Mouse (Mus musculus): Measurements from ENCODE around the gene 9930021J03Rik.

- no peak for TF ChIP-seq CTCF (IDR thresholded peaks at IDR 0.05; ENCODE audit: insufficient read depth, low read depth, low read length)
- no peak for TF ChIP-seq POLR2A (IDR thresholded peaks at IDR 0.05; ENCODE audit: insufficient read depth, low read depth, low read length)
Observed at GRCm38 (mm10) chr19:29675562-29676078, 130.2 kb downstream of the 9930021J03Rik start.

All from olfactory bulb, adult 2 months (tissue).